Mouse (Mus musculus): ENCODE measurements at regions not wholly inside any gene's neighbourhood (a gene's known extent, or its start where the extent isn't known, plus 50 kb on each side); places are given as distances from the start of the nearest gene placed in this dataset.

DNA sequence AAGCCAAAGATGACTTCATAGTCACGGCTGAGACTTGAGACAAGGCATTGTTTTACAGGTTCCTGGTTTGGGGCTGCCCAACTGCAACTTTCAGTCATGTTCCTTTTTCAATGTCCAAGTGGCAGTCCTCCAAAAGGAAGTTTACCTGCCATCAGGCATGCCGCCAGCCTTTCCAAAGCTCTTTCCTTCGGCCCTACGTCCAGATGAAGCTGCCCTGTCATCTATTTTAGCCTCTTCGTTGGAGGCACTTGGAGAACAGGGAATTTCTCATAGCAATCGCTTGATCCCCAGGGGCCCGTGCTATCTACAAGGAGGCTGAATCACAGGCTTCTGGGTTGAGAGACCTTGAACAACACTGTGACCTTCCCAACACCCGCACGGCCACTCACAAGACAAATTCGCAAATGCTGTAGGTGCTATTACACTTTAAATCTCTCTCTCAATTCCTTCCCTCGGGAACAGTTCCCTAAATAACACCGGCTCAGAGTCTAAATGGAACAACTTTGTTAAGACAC is 468.4 kb downstream of the Efna5 start:
- no peak for DNase-seq

DNA sequence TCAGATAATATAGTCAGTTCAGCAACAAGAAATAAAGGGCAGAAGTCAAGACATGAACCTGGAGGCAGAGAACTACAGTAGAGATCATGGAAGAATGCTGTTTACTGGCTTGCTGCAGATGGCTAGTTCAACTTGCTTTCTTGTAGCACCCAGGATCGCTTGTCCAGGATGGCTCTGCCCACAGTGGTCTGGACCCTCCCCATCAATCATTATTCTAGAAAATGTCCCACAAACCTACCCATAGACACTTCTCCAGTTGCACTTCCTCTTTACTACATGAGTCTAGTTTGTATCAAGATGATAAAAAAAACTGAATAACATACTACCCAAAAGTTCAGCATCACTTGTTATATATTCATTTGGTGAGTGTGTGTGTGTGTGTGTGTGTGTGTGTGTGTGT is 477.4 kb downstream of the Efna5 start:
- no peak for DNase-seq

DNA sequence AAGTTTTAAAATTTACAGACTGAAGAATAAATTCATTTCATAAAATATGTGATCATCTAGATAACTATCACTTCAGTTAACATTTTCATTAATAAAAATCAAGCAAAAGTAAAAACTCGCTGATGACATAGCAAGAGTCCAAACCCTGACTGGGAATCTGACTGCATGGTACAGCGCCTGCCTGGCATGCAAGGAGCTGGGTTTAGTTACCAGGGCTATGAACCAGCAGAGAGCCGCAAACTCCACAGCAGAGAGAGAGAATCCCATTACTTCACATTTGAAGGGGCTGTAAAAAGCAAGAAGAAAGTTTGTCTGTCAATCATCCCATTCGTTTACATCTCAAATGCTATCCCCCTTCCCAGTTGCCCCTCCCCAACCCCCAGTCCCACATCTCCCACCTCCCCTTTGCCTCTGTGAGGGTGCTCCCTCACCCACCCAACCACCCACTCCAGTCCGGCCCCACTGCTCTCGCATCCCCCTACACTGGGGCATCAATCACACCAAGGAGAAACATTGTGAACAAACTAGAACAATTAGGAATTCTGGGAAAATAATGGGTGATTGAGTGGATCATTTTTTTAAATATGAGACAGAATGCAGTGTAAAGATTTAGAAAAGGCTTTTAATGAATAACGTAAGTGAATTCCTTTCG is 487.6 kb downstream of the Efna5 start:
- DNase-seq: no peak

DNA sequence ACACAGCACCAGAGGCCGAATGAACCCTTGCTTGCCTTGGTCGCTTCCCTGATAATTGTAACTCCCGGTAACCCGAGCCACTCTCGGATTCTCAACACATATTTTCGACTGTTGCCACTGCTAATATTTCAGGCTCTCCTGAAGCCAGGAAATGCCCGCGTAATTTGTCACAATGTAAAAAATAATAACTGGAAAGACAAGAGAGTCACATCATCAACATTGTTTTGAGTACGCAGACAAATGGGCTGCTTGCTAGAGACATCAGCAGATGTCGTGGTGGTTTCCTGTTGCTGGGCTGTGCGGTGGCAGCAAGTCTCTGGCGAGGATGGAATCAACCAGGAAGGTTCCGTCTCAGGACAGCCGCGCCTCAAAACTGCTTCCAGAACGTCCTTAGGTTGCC is 497.1 kb downstream of the Efna5 start:
- DNase-seq: no peak

DNA sequence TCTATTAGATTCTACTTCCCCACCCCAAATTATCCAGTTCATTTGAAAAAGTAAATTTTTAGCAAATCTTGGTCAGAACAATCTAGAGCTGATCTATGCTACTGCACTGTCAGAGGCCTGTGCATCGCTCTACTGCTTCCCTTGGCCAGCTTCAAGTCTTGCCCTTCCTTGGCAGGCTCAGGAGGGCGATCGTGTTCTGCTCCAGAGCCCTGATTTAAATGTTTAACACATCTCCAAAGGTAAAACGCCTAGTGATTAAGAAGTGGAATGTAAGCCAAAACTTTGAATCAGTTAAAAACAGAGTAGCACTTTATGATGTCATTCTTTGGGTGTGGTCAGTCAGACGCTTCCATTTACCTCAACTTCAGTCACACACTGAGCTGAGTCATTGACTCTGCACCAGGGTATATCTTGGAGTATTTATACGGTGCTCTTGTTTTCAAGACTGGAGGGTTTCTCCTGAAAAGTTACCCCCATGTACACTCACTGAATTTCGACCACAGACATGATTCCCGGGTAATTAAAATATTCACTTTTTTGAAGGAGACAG is 502.2 kb downstream of the Efna5 start:
- DNase-seq: no peak

DNA sequence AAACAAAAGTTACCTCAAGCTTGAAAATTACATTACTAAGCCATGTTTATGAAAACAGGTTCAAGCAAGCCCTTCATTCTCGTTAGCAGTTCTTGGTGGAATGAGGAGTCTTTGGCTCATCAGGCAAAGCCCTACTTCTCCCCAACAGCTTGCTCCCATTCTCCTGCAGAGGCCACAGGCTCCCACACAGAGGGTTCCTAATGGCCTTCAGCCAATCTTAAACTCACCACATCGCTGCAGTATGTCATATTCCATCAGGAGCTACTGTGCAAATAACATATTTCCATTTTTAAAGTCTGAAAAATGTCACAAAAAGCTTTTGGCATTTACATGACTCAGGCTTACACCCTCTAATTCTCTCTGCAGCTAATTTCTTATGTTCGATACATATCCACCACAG is 512.0 kb downstream of the Efna5 start:
- DNase-seq: no peak

DNA sequence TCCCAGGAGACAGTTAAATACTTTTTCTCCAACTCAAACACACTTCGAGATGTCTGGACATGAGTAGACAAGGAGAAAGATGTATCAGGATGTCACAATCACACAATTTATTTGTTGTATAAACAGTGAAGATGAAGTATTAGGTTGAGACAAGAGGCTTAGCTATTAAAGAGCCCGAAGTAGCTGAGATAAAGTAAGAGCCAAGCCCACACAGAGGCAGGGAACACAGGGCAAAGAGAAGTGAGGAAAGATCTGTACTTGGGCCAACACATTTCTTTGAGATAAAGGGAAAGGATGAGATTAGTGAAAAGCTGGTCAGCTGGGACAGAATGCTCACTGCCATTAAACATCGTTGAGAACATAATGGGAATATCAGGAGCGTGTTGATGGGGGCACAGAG is 513.2 kb downstream of the Efna5 start:
- no peak for DNase-seq

DNA sequence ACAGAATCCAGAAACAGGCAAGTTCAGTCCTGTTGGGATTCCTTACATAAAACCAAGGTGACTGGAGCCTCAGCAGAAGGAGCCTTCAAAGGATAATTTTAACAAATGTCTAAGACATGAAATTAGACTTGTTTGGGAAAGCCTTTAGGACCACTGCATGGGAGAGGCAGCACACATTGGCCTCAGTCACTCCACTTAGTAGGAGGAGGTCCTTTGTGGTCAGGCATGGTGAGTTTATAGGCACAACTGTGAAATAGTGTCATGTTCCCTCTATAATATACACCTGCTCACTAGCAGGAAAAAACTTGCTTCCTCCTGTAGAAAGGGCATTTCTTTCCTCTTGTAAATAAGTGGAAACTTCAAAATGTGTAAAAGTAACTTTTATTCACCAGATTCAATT is 522.8 kb downstream of the Efna5 start:
- DNase-seq: no peak

DNA sequence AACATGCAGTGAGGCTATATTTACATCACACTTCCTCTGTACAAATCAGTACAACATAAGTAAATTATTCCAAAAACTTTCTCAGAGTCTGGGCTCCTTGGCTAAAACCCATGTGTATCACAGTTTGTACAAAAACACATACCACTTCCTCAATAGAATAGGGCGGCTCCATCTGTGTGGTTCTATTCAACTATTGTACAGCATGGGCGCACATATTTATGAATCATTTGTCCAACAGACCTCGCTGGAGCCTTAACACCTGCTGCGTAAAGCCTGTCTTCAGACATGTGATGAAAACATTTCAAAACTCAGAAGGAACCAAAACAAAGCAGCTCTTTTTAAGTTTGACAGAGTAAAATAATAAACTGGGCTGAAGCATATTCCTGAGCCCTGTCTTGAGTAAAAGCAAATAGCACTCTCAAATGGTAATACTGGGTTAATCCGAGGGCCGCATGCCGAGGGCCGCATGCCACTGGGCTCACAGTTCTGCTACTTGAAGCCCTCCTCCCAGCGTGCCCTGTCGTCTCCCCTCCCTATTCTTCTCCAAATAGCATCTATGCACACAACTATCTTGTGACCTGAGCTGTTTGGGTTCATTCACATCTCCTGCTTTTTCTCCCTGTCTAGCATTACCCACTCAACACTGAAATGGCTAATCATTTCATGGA is 543.1 kb downstream of the Efna5 start:
- no peak for DNase-seq

DNA sequence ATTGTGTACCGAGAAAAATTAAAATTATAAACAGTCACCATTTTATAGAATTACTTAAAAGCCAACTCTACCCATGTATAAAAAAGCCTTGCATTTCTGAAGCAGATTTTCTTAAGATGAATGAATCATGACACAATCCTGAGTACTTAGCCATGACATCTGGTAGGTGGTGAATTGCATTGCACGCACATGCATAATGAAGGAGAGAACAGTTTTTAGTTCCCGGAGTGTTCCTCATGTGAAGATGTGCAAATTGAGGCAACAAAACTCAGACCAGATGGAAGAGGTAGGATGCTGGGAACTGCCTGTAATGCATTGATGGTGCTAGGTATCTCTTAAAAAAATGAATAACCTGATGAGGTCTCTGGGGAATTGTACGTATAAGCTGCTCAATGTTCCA is 550.9 kb downstream of the Efna5 start:
- peak; percentile 39 for DNase-seq

DNA sequence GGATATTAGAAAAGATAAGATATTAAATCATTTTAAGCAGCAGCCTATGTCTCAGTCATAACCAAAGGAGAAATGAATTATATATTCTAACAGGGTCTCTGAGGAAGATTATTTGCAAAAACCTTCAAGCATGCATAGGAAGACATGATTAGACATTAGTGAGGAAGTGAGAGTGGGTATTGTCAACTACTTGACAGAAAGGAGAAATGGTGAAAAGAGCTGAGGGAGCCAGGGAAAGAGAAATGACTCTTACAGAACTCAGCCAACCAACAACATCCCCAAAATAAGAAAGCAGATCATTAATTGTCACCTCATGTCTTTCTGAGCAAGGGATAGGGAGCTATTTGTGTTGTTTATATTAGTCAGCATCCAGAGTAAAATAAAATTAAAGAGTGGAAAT is 554.3 kb downstream of the Efna5 start:
- no peak for DNase-seq

DNA sequence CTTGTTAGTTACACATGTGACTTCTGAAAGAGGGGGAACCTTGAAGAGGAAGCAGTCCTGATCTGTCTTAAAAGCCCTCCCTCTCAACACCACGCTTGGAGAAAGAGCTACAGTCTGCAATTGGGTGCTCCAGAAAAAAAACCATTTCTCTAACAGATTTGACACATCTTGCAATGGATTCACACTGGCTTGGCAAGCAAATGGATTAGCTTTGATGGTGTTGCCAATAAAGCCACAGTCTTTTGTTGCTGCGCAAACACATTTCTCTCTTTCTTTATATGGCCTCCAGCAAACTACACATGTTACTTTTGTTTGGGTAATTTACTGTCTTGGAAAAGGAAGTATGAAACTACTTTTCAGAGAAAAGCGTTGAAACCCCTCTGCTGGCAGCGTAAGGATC is 562.1 kb downstream of the Efna5 start:
- DNase-seq: no peak

DNA sequence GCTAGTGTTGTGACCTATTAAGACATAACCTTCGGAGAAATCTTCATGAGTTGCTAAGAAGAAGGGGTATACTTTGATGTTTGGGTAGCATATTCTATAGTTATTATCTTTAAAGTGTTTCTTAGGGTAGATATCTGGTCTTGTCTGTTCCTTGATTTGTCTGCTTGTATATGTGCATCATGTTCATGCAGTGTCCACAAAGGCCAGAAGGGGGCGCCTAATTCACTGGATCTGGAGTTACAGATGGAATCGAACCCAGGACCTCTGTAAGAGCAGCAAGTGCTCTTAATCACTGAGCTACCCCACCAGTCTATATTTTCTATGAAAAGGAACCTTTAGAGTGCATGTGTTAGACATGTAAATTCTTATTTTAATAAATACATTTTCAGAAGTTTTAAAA is 571.1 kb downstream of the Efna5 start:
- DNase-seq: no peak

DNA sequence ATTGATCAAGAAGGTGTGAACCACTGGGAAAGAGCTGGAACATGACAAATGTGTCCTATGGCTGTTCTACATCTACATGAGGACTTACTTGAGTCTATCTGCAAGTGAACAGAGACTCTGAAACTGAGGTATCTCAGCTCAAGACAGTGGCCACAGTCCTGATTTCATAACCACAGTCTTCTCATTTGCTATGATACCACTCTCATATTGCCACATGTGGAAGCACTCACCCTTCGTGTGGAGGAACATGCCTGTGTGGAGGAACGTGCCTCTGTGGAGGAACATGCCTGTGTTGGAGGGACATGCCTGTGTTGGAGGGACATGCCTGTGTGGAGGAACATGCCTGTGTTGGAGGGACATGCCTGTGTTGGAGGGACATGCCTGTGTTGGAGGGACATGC is 574.0 kb downstream of the Efna5 start:
- no peak for DNase-seq

DNA sequence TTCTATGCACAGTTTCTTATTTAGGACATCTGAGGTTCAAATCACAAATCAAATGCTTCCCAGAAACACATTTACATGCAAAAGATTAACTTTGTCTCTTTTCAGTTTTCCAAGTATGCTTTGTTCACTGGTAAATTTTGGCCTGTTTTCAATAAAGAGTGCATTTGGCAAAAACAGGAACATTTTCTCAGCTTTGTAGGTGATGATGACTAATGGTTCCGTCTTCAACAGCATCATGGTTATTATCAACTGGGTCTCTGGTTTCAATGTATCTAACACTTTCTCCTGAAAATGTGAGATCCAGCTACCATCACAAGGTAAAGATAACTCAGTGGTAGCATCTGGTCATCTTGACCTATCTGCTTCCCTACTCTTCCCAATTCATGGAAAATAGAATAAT is 574.6 kb downstream of the Efna5 start:
- peak; percentile 3 for DNase-seq

DNA sequence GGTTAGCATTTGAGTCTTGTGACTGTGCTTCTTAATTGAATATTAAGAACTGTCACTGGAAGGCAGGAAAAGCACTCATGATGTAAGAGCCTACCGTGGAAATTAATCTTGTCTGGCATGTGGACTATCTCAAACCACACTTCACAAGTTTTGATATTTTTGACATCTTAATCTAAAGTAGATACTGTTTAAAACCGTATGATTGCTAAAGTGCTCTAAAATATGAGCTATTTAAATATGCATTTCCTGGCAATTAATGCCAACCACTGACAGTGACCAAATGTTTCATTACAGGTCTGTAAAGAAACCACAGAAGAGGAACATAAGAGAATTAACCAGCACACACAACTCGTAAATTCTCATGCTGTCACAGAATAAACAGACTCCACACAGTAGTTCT is 576.0 kb downstream of the Efna5 start:
- no peak for DNase-seq

DNA sequence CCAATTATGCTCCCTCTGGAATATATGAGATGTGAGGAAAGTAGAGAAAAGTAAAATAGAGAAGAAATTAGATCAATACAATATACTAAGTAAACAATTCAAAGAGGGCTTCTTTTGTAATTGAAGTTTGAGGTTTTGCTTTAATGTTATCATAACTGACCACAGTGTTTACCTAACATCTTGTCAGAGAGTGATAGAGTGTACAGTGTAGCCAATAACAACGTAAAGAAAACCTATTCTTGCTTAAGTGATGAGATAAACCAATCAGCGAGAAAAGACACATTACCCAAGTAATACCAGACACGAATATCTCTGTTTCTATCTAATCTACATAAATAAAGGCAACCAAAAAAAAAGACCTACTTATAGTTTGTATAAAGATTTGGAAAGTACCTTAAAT is 577.0 kb downstream of the Efna5 start:
- no peak for DNase-seq

DNA sequence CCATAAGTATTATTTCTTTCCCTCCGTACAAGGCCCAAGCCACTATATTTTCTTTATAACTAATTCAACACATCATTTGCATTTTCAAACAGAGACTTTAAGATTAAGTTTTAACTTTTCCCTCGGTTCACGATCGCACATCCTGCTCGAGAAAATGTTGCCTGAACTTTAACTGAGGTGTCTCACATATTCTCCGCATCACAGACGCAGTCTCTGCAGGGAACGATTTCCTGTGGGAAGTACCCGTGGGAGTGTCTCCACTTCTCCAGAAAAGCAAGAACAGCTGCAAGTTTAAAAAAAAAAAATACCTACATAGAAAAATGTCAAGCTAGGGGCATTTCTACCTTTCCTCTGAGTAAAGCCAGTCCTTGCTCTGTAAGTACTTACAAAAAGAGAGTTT is 581.2 kb downstream of the Efna5 start:
- DNase-seq: peak; percentile 36

DNA sequence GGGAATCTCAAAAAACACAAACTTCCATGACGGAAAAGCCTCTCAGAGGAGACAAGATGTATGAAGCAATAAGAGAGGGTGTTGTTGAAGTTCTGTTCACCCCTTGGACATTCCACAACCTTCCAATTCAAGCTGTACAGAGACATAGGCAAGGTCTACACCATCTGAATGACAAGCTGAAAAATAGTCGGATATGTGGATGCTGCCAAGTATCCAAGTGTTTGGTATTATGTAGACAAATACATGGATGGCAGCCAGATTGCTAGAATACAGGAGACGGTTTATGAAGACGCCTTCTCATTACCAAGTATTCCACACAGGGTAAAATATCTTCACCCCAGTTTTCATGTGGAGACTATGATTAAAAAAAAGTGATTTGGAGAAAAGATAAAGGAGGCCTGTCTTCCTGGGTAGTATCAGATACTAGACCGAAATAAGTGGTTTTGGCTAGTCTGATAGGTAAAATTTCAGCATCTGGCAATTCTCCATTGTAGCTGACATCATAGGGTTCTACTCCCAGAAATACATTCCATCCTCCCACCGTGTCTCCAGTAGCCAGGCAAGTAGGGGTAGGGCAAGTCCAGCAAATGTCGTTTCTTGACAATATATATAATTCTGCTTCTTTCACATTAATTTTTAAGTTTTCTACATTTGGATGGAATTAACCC is 583.6 kb downstream of the Efna5 start:
- no peak for DNase-seq

DNA sequence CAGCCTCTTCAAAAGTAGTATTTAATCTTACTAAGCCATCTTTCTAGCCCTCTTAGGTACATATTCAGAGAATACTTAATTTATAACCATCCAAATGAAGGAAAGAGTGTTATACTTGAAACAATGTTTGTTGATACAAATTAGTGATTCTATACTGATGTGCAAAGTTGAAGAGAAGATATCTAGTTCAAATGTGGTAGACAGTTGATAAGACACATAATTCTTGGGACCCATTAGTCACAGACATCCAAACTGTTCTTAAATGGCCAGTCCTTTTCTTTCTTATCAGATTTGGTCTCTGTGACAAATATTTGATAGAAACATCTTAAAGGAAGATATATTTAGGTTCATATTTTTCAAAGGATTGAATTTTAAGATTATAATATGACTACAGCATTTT is 585.7 kb downstream of the Efna5 start:
- DNase-seq: no peak

DNA sequence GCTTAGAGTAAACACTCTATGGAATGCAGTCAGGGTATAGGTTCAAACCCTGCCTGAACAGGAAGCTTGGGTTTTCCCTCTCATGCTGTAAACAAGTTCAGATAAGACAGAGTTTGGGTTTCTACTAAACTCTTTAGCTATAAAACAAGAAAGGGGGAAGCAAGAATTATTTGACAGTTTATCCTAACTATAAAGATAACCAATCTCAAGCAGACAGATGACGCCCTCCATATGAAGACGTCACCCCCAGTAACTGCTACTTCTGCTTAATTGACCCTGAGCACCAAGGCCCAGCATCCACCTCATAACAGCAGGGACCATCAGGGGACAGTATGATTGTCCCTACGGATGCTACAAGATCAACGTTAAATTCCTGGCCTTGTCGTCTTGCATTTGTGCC is 588.4 kb downstream of the Efna5 start:
- no peak for DNase-seq

DNA sequence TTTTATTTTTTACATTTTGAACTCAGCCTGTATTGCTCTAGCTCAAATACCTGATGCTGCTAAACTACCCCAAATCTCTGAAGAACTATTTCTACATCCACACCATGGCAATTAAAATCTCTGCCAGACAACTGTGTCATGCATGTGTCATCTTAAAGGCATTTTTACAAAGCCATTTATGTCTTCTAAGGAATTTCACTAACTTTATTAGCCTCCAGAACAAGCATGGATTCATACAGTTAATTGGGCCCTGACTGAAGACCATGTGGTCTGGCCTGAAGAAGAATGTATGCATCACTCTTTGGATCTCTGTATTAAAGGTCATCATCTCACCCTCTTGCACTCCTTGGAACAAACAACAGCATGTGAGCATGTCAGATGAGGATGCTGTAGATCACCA is 593.5 kb downstream of the Efna5 start:
- DNase-seq: no peak

DNA sequence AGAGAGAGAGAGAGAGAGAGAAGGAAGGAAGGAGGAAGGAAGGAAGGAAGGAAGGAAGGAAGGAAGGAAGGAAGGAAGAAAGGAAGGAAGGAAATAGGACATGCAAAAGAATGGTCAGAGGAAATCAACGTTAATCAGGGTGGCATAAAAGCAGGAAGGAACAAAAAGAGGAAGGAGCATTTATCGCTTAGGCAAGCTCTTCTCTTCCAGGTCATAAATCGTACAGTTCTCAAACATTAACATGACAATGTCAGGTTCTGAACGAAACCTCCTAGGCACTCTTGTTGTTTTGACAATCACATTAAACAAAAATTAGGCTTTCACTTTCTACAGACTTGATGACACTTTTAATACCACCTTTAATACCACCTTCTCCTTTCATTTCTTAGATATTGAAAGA is 594.0 kb downstream of the Efna5 start:
- no peak for DNase-seq

Data from right cerebral cortex, adult 18-20 months (tissue).